Mouse (Mus musculus) ovary, postnatal 36 days (tissue): ENCODE data around the gene Inka2.

Source experiments
- DNase-seq: peaks from one replicate; pipeline ENCODE4 v3.0.0; 2022; ENCODE audit warnings: low spot score, mixed read lengths

Gene Inka2

GRCm38 (mm10) chr3:105726037-105726436, 21.6 kb downstream of the Inka2 start:
- no peak for DNase-seq

- DNase-seq = no peak
Measured at GRCm38 (mm10) chr3:105732360-105732759, 28.0 kb downstream of the Inka2 start.

- no peak for DNase-seq
Measured at GRCm38 (mm10) chr3:105733538-105733937, 29.1 kb downstream of the Inka2 start.

GRCm38 (mm10) chr3:105735285-105735684, 30.9 kb downstream of the Inka2 start:
- no peak for DNase-seq

- no peak for DNase-seq
Measured at GRCm38 (mm10) chr3:105736148-105736547, 31.7 kb downstream of the Inka2 start.

GRCm38 (mm10) chr3:105737070-105737469, 32.7 kb downstream of the Inka2 start:
- DNase-seq = no peak

GRCm38 (mm10) chr3:105737666-105738065, 33.3 kb downstream of the Inka2 start:
- DNase-seq = no peak

GRCm38 (mm10) chr3:105746542-105746941, 42.1 kb downstream of the Inka2 start:
- DNase-seq = no peak

GRCm38 (mm10) chr3:105750810-105751209, 46.4 kb downstream of the Inka2 start:
- no peak for DNase-seq

- DNase-seq = no peak
Measured at GRCm38 (mm10) chr3:105754184-105754583, 49.8 kb downstream of the Inka2 start.

- DNase-seq = no peak
Measured at GRCm38 (mm10) chr3:105755123-105755522, 50.7 kb downstream of the Inka2 start.

- DNase-seq = no peak
Measured at GRCm38 (mm10) chr3:105756505-105756904, 52.1 kb downstream of the Inka2 start.

GRCm38 (mm10) chr3:105757323-105758083, 53.1 kb downstream of the Inka2 start:
- no peak for DNase-seq

GRCm38 (mm10) chr3:105758098-105758497, 53.7 kb downstream of the Inka2 start:
- DNase-seq = no peak

GRCm38 (mm10) chr3:105758658-105759057, 54.3 kb downstream of the Inka2 start:
- DNase-seq = no peak

GRCm38 (mm10) chr3:105760063-105760462, 55.7 kb downstream of the Inka2 start:
- no peak for DNase-seq

- no peak for DNase-seq
Measured at GRCm38 (mm10) chr3:105763132-105763851, 58.9 kb downstream of the Inka2 start.

- no peak for DNase-seq
Measured at GRCm38 (mm10) chr3:105768529-105768928, 64.1 kb downstream of the Inka2 start.

GRCm38 (mm10) chr3:105769380-105769779, 65.0 kb downstream of the Inka2 start:
- no peak for DNase-seq
